Mouse (Mus musculus) lung, embryonic 14.5 days (tissue): ENCODE measurements around the gene Grm4. TPM values are rescaled to one million over a fixed set of nuclear protein-coding genes. Genes with fewer than 3 reads are reported as not detected.

ENCODE experiments used
- ATAC-seq: fragments of 200-750 bp; cut with Nextera tagmentation; 2 replicates; pipeline ENCODE4 v1.8.0; 2017; ENCODE audit warnings: mild to moderate bottlenecking, moderate TSS enrichment, moderate library complexity; ENCODE audit not compliant: insufficient read depth
- DNase-seq: peaks from one replicate; pipeline ENCODE4 v3.0.0-alpha.2; 2015
- H3K27ac ChIP-seq: fragments of 300-500 bp; sonication (generic); 2 replicates; pipeline ENCODE4 v1.5.1; 2014; ENCODE audit warnings: low read depth, mild to moderate bottlenecking, moderate library complexity
- H3K27me3 ChIP-seq: fragments of 300-500 bp; sonication (generic); 2 replicates; pipeline ENCODE4 v1.6.1; 2014; ENCODE audit warnings: low read length, control low read depth; ENCODE audit not compliant: insufficient read depth
- H3K36me3 ChIP-seq: fragments of 300-500 bp; sonication (generic); 2 replicates; pipeline ENCODE4 v1.6.1; 2014; ENCODE audit warnings: control low read depth; ENCODE audit not compliant: insufficient read depth
- H3K4me1 ChIP-seq: fragments of 300-500 bp; sonication (generic); 2 replicates; pipeline ENCODE4 v1.6.1; 2014; ENCODE audit warnings: antibody characterized with exemption, control low read depth; ENCODE audit not compliant: insufficient read depth
- H3K4me2 ChIP-seq: fragments of 300-500 bp; sonication (generic); 2 replicates; pipeline ENCODE4 v1.6.1; 2014; ENCODE audit warnings: mild to moderate bottlenecking
- H3K4me3 ChIP-seq: fragments of 300-500 bp; sonication (generic); 2 replicates; pipeline ENCODE4 v1.5.1; 2014; ENCODE audit warnings: low read depth, low read length
- H3K9ac ChIP-seq: fragments of 300-500 bp; sonication (generic); 2 replicates; pipeline ENCODE4 v1.6.1; 2014
- H3K9me3 ChIP-seq: fragments of 300-500 bp; sonication (generic); 2 replicates; pipeline ENCODE4 v1.6.1; 2016; ENCODE audit warnings: low read depth, low read length, control low read depth
- CTCF ChIP-seq: IDR thresholded peaks from 2 replicates; pipeline ENCODE4 v1.5.1; 2016; ENCODE audit warnings: antibody characterized with exemption, low read depth
- WGBS: fragments of 180-500 bp; shearing (Covaris S2); extraction: QIAGEN DNeasy Blood & Tissue Kit; methylation state at CpG from one replicate; pipeline ENCODE4 v1.1.7; 2014; 5-methylcytosine and 5-hydroxymethylcytosine counted together
- polyA plus RNA-seq: library from polyadenylated mRNA; unstranded; fragments of >200 nt; fragmentation: Nextera tagmentation; extraction: Ambion mirVana; gene quantifications from 2 replicates; pipeline ENCODE4 v1.2.1, GENCODE M21; 2014

The Grm4 gene
- polyA plus RNA-seq, 1 experiment from 2014 or later, result 0.05 TPM

DNA sequence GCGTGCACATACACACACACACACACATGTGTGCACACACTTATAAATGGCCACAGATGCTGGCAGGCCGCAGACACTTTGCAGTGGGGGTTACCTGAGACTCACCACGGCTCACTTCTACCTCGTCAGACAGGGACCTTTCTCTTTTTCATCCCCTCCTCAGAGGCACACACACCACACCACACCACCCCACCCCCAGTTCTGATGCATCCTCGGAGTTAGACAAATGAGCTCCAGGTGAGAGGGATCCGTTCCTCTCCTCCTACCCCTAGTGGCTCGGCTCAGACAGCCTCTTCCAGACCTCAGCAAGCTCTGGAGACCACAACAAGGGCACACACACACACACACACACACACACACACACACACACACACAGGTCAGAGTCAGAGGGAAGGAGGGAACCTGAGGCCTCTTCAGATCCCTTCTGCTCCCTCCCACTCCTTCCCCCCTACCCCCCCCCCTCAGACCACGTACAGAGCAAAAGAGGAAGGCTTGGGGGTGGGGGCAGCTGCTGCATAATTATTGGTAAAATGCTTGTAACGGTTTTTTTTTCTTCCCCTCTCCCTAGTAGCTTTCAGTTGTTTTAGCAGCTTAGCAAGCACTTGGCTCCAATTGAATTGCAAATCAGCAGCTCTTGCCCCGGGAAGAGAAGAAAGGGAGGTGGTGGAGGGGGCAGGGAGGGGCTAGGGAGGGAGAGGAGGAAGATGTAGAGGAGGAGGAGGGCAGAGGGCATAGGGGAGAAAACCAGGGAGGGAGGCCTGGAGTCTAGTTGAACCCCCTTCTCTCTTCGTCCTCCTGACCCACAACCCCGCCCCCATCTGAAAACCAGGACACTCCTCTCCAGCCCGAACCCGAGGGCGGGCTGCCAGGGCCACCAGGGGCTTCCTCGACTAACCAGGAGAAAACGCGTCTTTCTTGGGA lies 19.6 kb downstream of the Grm4 start:
- Histone ChIP-seq H3K9ac (no peak overlapping the region), H3K9me3 (no peaks in the 10 kb centered on the region), H3K4me1 (no peaks in the 10 kb centered on the region), H3K36me3 (no peaks in the 10 kb centered on the region), H3K27ac (no peak overlapping the region), H3K4me2 (peak overlapping the region; percentile 29), H3K4me3 (no peak overlapping the region), H3K27me3 (peaks cover 15% of the 10 kb centered on the region; the same call in 1 of the 2 replicates)
- DNase-seq, result peak; percentile 63
- WGBS, result 11% methylated on average over 18 of the region's 18 CpGs
- ATAC-seq, result no peak
- no peak for TF ChIP-seq CTCF

DNA sequence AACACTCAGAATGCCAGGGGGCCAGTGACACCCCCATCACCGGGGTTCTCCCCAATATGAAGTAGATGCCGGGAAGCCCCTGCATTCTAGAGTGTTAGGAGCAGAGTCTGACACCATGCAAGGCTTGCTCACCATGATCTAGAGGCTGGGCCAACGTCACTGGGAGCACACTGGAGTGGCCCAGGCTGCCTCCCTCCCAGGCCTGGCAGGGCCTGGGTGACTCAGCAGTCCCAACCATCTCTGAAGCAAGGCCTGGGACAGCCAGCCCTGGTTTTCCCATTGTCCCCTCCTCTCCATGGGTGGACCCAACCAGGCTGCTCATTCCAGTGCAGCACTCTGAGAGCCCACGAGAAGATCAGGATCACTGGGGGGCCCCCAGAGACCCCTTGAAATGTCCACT lies 20.4 kb downstream of the Grm4 start:
- 47% methylated on average over 4 of the region's 4 CpGs for WGBS
- TF ChIP-seq CTCF, result no peak
- no peak for DNase-seq

GRCm38 (mm10) chr17:27499080-27499479 lies 22.1 kb downstream of the Grm4 start:
- TF ChIP-seq CTCF, result no peak
- H3K27me3 ChIP-seq, result peaks cover 13% of the 10 kb centered on the region; the same call in 1 of the 2 replicates
- no peaks in the 10 kb centered on the region for H3K9me3 ChIP-seq
- H3K4me3 ChIP-seq, result no peak overlapping the region
- DNase-seq, result no peak
- H3K27ac ChIP-seq, result no peak overlapping the region
- no peak for ATAC-seq
- no peaks in the 10 kb centered on the region for H3K36me3 ChIP-seq
- H3K4me1 ChIP-seq, result no peaks in the 10 kb centered on the region
- H3K4me2 ChIP-seq, result no peak overlapping the region
- 62% methylated on average over 13 of the region's 13 CpGs for WGBS
- H3K9ac ChIP-seq, result no peak overlapping the region

More for the DNA sequence above, 20.4 kb downstream of the Grm4 start:
- no peak overlapping the region for H3K27ac ChIP-seq
- peaks cover 15% of the 10 kb centered on the region; the same call in 1 of the 2 replicates for H3K27me3 ChIP-seq
- no peak overlapping the region for H3K4me3 ChIP-seq
- ATAC-seq, result no peak
- no peaks in the 10 kb centered on the region for H3K9me3 ChIP-seq
- H3K4me1 ChIP-seq, result no peaks in the 10 kb centered on the region
- no peaks in the 10 kb centered on the region for H3K36me3 ChIP-seq
- H3K4me2 ChIP-seq, result no peak overlapping the region
- H3K9ac ChIP-seq, result no peak overlapping the region

- DNase-seq (no peak), ATAC-seq (no peak)
- Histone ChIP-seq H3K36me3 (no peaks in the 10 kb centered on the region), H3K9ac (no peak overlapping the region), H3K27ac (no peak overlapping the region), H3K9me3 (no peaks in the 10 kb centered on the region), H3K4me1 (no peaks in the 10 kb centered on the region), H3K27me3 (peaks cover 7% of the 10 kb centered on the region; the same call in 1 of the 2 replicates), H3K4me3 (no peak overlapping the region), H3K4me2 (no peak overlapping the region)
- TF ChIP-seq CTCF, result no peak
- WGBS, result 66% methylated on average over 5 of the region's 5 CpGs
These were observed 23.4 kb downstream of the Grm4 start for GRCm38 (mm10) chr17:27497798-27498197.

DNA sequence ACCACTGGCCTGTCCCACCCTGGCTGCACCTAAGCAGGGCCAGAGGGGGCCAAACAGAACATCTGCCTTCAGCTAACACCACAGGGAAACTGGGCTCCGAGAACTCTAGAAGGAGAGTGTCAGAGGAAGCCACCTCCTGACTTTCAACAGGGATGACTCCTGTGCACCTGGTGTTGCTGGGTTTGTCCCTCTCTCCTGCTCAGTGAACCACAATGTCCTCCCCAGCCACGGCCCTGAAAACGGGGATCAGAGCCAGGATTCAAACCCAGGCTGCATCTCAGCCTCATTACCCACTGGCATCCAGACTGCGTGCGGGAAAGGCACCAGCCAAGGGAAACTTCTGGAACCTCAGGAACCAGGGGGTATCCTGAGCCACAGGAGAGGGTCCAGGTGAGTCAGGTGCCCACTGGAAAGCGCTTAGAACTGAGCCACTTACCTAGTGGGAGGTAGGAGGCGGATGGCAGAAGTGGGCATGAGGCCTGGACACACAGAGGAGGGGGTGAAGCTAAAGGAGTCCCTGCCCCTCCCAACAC lies 26.1 kb downstream of the Grm4 start:
- no peak overlapping the region for H3K4me3 ChIP-seq
- no peak overlapping the region for H3K27ac ChIP-seq
- TF ChIP-seq CTCF, result no peak
- no peaks in the 10 kb centered on the region for H3K36me3 ChIP-seq
- ATAC-seq (no peak), DNase-seq (no peak)
- 79% methylated on average over 7 of the region's 7 CpGs for WGBS
- H3K27me3 ChIP-seq, result no peaks in the 10 kb centered on the region
- no peaks in the 10 kb centered on the region for H3K9me3 ChIP-seq
- H3K4me1 ChIP-seq, result no peaks in the 10 kb centered on the region
- no peak overlapping the region for H3K4me2 ChIP-seq
- no peak overlapping the region for H3K9ac ChIP-seq

DNA sequence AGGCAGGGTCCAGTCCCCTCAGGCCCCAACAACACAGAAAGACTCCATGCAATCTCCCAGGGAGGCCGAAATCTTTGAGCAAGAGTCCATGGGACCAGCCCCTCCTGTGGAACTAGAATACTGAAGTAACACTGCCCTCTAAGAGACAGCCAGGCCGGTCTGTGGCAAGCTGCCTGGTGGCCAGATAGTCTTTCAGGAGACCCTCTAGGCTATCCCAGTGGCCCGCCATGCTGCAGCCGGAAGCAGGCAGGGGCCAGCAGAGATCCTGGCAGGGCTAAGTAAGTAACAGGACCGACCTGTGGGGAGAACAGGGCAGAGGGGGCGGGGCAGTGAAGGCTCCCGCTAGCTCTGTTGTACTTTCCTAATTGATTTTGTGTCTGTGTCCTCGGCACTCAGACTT lies 27.2 kb downstream of the Grm4 start:
- Histone ChIP-seq H3K9ac (no peak overlapping the region), H3K4me1 (no peaks in the 10 kb centered on the region), H3K9me3 (no peaks in the 10 kb centered on the region), H3K27ac (no peak overlapping the region), H3K4me3 (no peak overlapping the region), H3K4me2 (no peak overlapping the region), H3K36me3 (no peaks in the 10 kb centered on the region), H3K27me3 (no peaks in the 10 kb centered on the region)
- TF ChIP-seq CTCF, result no peak
- no peak for DNase-seq
- no peak for ATAC-seq
- 29% methylated on average over 8 of the region's 8 CpGs for WGBS

- TF ChIP-seq CTCF, result no peak
- no peak for ATAC-seq
- H3K36me3 ChIP-seq, result no peaks in the 10 kb centered on the region
- no peaks in the 10 kb centered on the region for H3K9me3 ChIP-seq
- H3K9ac ChIP-seq, result no peak overlapping the region
- DNase-seq, result no peak
- 82% methylated on average over 4 of the region's 4 CpGs for WGBS
- H3K4me3 ChIP-seq, result no peak overlapping the region
- no peaks in the 10 kb centered on the region for H3K27me3 ChIP-seq
- H3K4me2 ChIP-seq, result no peak overlapping the region
- H3K4me1 ChIP-seq, result no peaks in the 10 kb centered on the region
- no peak overlapping the region for H3K27ac ChIP-seq
These were observed 27.8 kb downstream of the Grm4 start for GRCm38 (mm10) chr17:27493389-27493788.
